ENCODE assay signal across 7 mouse cellular contexts in genomic region chr3:89354816-89355511, GRCm38 (mm10). TPM values are rescaled to one million over a fixed set of nuclear protein-coding genes. Genes with fewer than 3 reads are reported as not detected.
DNase-seq lines count a peak whose midpoint lies in the region; ATAC-seq and TF ChIP-seq lines count a peak whose summit lies in the region.

No protein-coding gene starts in this region.

- H3K27ac ChIP-seq in hindbrain, postnatal 0 days = no peak overlapping the region
- H3K27ac ChIP-seq in spleen, adult 2 months (ENCODE audit: insufficient read depth, low read length) = no peak overlapping the region

- H3K36me3 ChIP-seq in hindbrain, postnatal 0 days (ENCODE audit: insufficient read depth, low read length) = no peaks in the 10 kb centered on the region
- no peaks in the 10 kb centered on the region for H3K36me3 ChIP-seq in spleen, adult 2 months (ENCODE audit: control insufficient read depth, insufficient read depth, low read length)

- 22% methylated on average over 5 of the region's 5 CpGs for WGBS in hindbrain, postnatal 0 days
- 19% methylated on average over 5 of the region's 5 CpGs for WGBS in spleen, adult 2 months

- peak; percentile 91 for TF ChIP-seq CTCF in hindbrain, postnatal 0 days (IDR thresholded peaks at IDR 0.05; ENCODE audit: low read depth)
- peak; percentile 77; the same call in 1 of the 2 replicates for TF ChIP-seq CTCF in spleen, adult 2 months (IDR thresholded peaks at IDR 0.05; ENCODE audit: extremely low read depth, insufficient read depth, insufficient read length, insufficient replicate concordance)

- DNase-seq in MN1 (ENCODE audit: low spot score) = peak; percentile 93
- peak; percentile 78 for DNase-seq in c-Kit-positive CD71-negative TER-119-negative erythroid progenitor cells, embryonic 14.5 days (ENCODE audit: low read depth)
- DNase-seq in frontal cortex, postnatal 14 days (ENCODE audit: low spot score in 2 of 2) = peak; percentile 66 to 79
- DNase-seq in hindbrain, postnatal 0 days (ENCODE audit: low spot score) = peak; percentile 82
- peak; percentile 86 to 93 for DNase-seq in left cerebral cortex, adult 18-20 months (ENCODE audit: low spot score in 2 of 2)
- DNase-seq in mesoderm, embryonic 11.5 days (ENCODE audit: low read depth, low spot score) = peak; percentile 82
- DNase-seq in spleen, adult 2 months (ENCODE audit: low read depth in 1 of 2, low spot score in 2 of 2) = peak; percentile 45 to 75

- TF ChIP-seq POLR2A in spleen, adult 2 months (IDR thresholded peaks at IDR 0.05; ENCODE audit: low read depth, low read length) = no peak

- H3K9me3 ChIP-seq in hindbrain, postnatal 0 days (ENCODE audit: low read length) = no peaks in the 10 kb centered on the region

- ATAC-seq in hindbrain, postnatal 0 days = peak; percentile 10; the same call in 1 of the 2 replicates

- H3K27me3 ChIP-seq in hindbrain, postnatal 0 days (ENCODE audit: insufficient read depth, low read length) = no peaks in the 10 kb centered on the region
- H3K27me3 ChIP-seq in spleen, adult 2 months (ENCODE audit: control insufficient read depth, insufficient read depth, low read length) = no peaks in the 10 kb centered on the region

- H3K4me2 ChIP-seq in hindbrain, postnatal 0 days (ENCODE audit: low read depth, low read length) = no peak overlapping the region

- no peak overlapping the region for H3K9ac ChIP-seq in hindbrain, postnatal 0 days (replicated peaks; ENCODE audit: low read length)

- 0 out of 2 replicates have a peak, but pooled peaks cover 3% of the 10 kb centered on the region for H3K4me1 ChIP-seq in hindbrain, postnatal 0 days (ENCODE audit: insufficient read depth, low read length)
- peaks cover 6% of the 10 kb centered on the region for H3K4me1 ChIP-seq in spleen, adult 2 months (ENCODE audit: control insufficient read depth, insufficient read depth, insufficient read length)

- no peak overlapping the region for H3K4me3 ChIP-seq in hindbrain, postnatal 0 days (ENCODE audit: low read length)
- no peak overlapping the region for H3K4me3 ChIP-seq in spleen, adult 2 months (ENCODE audit: extremely low read depth, insufficient read depth, insufficient read length)

RNA-seq across cellular contexts. Expression of gene Adam15, which starts 5.2 kb away (rescaled TPM):
- 94.4 and 107 TPM in 2 replicates for total RNA-seq in hindbrain, postnatal 0 days (2014; rRNA removed)
- 67.6 and 73.2 TPM in 2 replicates for polyA plus RNA-seq in hindbrain, postnatal 0 days (2015; fragmentation: Nextera tagmentation; extraction: Ambion mirVana)
- 100 to 1,000 TPM in 1 of 2 experiments, 10 to 100 TPM in 1; 99.8 to 102 TPM for total RNA-seq in left cerebral cortex, adult 18-20 months (2021)
- 49.6 and 62.0 TPM in 2 replicates for polyA plus RNA-seq in spleen, adult 2 months (2012; rRNA removed)

RNA-seq across cellular contexts. Expression of gene Dcst2, which starts 6.8 kb away (rescaled TPM):
- 0.07 and 0.31 TPM in 2 replicates for total RNA-seq in hindbrain, postnatal 0 days (2014; rRNA removed)
- 0.20 and 0.42 TPM in 2 replicates for polyA plus RNA-seq in hindbrain, postnatal 0 days (2015; fragmentation: Nextera tagmentation; extraction: Ambion mirVana)
- total RNA-seq in left cerebral cortex, adult 18-20 months (2021) = under 1 TPM; 0.19 to 0.42 TPM
- 0.15 and 0.43 TPM in 2 replicates for polyA plus RNA-seq in spleen, adult 2 months (2012; rRNA removed)

RNA-seq across cellular contexts. Expression of gene Dcst1, which starts 10.1 kb away (rescaled TPM):
- 0.05 TPM in 1 of 2 replicates, not detected in the other for total RNA-seq in hindbrain, postnatal 0 days (2014; rRNA removed)
- 1.00 and 1.1 TPM in 2 replicates for polyA plus RNA-seq in hindbrain, postnatal 0 days (2015; fragmentation: Nextera tagmentation; extraction: Ambion mirVana)
- not detected for total RNA-seq in left cerebral cortex, adult 18-20 months (2021)
- 0.29 and 0.42 TPM in 2 replicates for polyA plus RNA-seq in spleen, adult 2 months (2012; rRNA removed)

RNA-seq across cellular contexts. Expression of gene Efna4, which starts 17.1 kb away (rescaled TPM):
- total RNA-seq in hindbrain, postnatal 0 days (2014; rRNA removed) = 7.6 and 9.6 TPM in 2 replicates
- polyA plus RNA-seq in hindbrain, postnatal 0 days (2015; fragmentation: Nextera tagmentation; extraction: Ambion mirVana) = 3.5 and 4.2 TPM in 2 replicates
- under 1 TPM in 1 of 2 experiments, not detected in 1; 0.28 TPM for total RNA-seq in left cerebral cortex, adult 18-20 months (2021)
- polyA plus RNA-seq in spleen, adult 2 months (2012; rRNA removed) = 0.62 and 1.5 TPM in 2 replicates

RNA-seq across cellular contexts. Expression of gene Efna3, which starts 32.2 kb away (rescaled TPM):
- 107 and 171 TPM in 2 replicates for total RNA-seq in hindbrain, postnatal 0 days (2014; rRNA removed)
- 57.0 and 61.4 TPM in 2 replicates for polyA plus RNA-seq in hindbrain, postnatal 0 days (2015; fragmentation: Nextera tagmentation; extraction: Ambion mirVana)
- 10 to 100 TPM; 58.3 to 60.8 TPM for total RNA-seq in left cerebral cortex, adult 18-20 months (2021)
- polyA plus RNA-seq in spleen, adult 2 months (2012; rRNA removed) = not detected in 2 replicates
